Mouse (Mus musculus) midbrain, embryonic 11.5 days (tissue): ENCODE results near the gene Fkbp4. TPM values are rescaled to one million over a fixed set of nuclear protein-coding genes. Genes with fewer than 3 reads are reported as not detected.

Experiments used
- ATAC-seq: fragments of 200-750 bp; cut with Nextera tagmentation; 2 replicates; pipeline ENCODE4 v1.8.0; 2017; ENCODE audit warnings: moderate TSS enrichment, moderate library complexity; ENCODE audit not compliant: low FRiP score
- DNase-seq: peaks from one replicate; pipeline ENCODE4 v3.0.0; 2015; ENCODE audit warnings: low spot score; ENCODE audit errors: missing footprints
- H3K27ac ChIP-seq: fragments of 300-500 bp; sonication (generic); 2 replicates; pipeline ENCODE4 v1.5.1; 2014; ENCODE audit warnings: low read depth, low read length
- H3K27me3 ChIP-seq: fragments of 300-500 bp; sonication (generic); 2 replicates; pipeline ENCODE4 v1.6.1; 2014; ENCODE audit warnings: mild to moderate bottlenecking, low read length, moderate library complexity, mixed read lengths; ENCODE audit not compliant: control insufficient read depth, insufficient read depth
- H3K36me3 ChIP-seq: fragments of 300-500 bp; sonication (generic); 2 replicates; pipeline ENCODE4 v1.6.1; 2014; ENCODE audit warnings: mild to moderate bottlenecking, low read length, moderate library complexity, mixed read lengths; ENCODE audit not compliant: control insufficient read depth, insufficient read depth
- H3K4me1 ChIP-seq: fragments of 300-500 bp; sonication (generic); 2 replicates; pipeline ENCODE4 v1.6.1; 2014; ENCODE audit warnings: low read length; ENCODE audit not compliant: control insufficient read depth, insufficient read depth
- H3K4me2 ChIP-seq: fragments of 300-500 bp; sonication (generic); 2 replicates; pipeline ENCODE4 v1.6.1; 2014; ENCODE audit warnings: mild to moderate bottlenecking, moderate library complexity
- H3K4me3 ChIP-seq: fragments of 300-500 bp; sonication (generic); 2 replicates; pipeline ENCODE4 v1.5.1; 2014; ENCODE audit warnings: low read depth, low read length
- H3K9ac ChIP-seq: fragments of 300-500 bp; sonication (generic); 2 replicates; pipeline ENCODE4 v1.6.1; 2014; ENCODE audit warnings: low read length
- H3K9me3 ChIP-seq: fragments of 300-500 bp; sonication (generic); 2 replicates; pipeline ENCODE4 v1.6.1; 2016; ENCODE audit warnings: low read length; ENCODE audit not compliant: control insufficient read depth
- WGBS: fragments of 180-500 bp; shearing (Covaris S2); extraction: QIAGEN DNeasy Blood & Tissue Kit; methylation state at CpG from one replicate; pipeline ENCODE4 v1.1.7; 2014; 5-methylcytosine and 5-hydroxymethylcytosine counted together
- polyA plus RNA-seq: library from polyadenylated mRNA; unstranded; fragments of >200 nt; fragmentation: Nextera tagmentation; extraction: Ambion mirVana; gene quantifications from 2 replicates; pipeline ENCODE4 v1.2.1, GENCODE M21; 2014

Fkbp4 gene
- 559 and 584 TPM in 2 replicates for polyA plus RNA-seq

DNA sequence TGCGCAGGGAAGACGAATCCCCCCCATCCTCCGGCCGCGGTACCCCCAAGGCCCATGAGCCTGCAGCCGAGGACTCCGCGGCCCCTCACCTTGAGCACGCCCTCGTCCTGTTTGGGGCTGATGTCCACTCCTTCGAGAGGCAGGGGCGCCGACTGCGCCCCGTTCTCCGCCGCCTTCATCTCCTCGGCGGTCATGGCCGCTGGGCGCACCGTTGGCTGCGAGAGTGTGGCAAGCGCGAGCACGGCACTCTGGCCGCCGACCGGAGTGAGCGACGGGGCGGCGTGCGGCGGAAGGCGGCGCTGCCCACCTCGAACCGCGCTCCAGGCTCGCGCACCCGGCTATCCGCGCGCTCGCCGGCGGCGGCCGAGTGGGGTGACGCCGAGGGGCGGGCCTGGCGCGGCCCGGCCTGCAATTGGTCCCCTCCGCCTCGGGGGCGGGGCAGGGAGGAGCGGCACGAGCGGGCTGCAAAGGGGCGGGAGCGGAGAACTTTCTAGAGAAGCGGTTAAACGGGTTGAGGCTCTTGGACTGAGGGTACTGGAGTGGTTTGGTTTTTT, at the start of gene Fkbp4:
TSS of gene Fkbp4 (minus strand) at position 361 of the 554 bp plus-strand sequence.
- H3K36me3 ChIP-seq: peaks cover 24% of the 10 kb centered on the region
- H3K9me3 ChIP-seq: no peaks in the 10 kb centered on the region
- no peaks in the 10 kb centered on the region for H3K27me3 ChIP-seq
- ATAC-seq (peak; percentile 95), DNase-seq (peak; percentile 98)
- WGBS: under 1% methylated on average over 67 of the region's 67 CpGs
- H3K4me3 ChIP-seq: peak within 1 kb of the TSS; percentile 97
- peak within 1 kb of the TSS; percentile 80 for H3K4me2 ChIP-seq
- H3K4me1 ChIP-seq: peaks cover 12% of the 10 kb centered on the region
- peak within 1 kb of the TSS; percentile 83 for H3K27ac ChIP-seq
- peak within 1 kb of the TSS; percentile 97 for H3K9ac ChIP-seq

GRCm38 (mm10) chr6:128487736-128488135, 49.3 kb upstream of the Fkbp4 start:
- 88% methylated on average over 11 of the region's 11 CpGs for WGBS
- Histone ChIP-seq H3K36me3 (no peaks in the 10 kb centered on the region), H3K4me2 (no peak overlapping the region), H3K4me1 (no peaks in the 10 kb centered on the region), H3K4me3 (no peak overlapping the region), H3K9me3 (no peaks in the 10 kb centered on the region), H3K27ac (no peak overlapping the region), H3K27me3 (no peaks in the 10 kb centered on the region), H3K9ac (no peak overlapping the region)
- ATAC-seq (no peak), DNase-seq (no peak)

GRCm38 (mm10) chr6:128479463-128480454, 41.3 kb upstream of the Fkbp4 start:
- DNase-seq: peak; percentile 98
- Histone ChIP-seq H3K4me2 (no peak overlapping the region), H3K9me3 (no peaks in the 10 kb centered on the region), H3K27ac (no peak overlapping the region), H3K4me3 (no peak overlapping the region), H3K27me3 (no peaks in the 10 kb centered on the region), H3K4me1 (no peaks in the 10 kb centered on the region), H3K36me3 (no peaks in the 10 kb centered on the region), H3K9ac (0 out of 2 replicates have a peak overlapping the region, but pooled peaks have one; percentile 9)
- peak; percentile 92 for ATAC-seq
- WGBS: 23% methylated on average over 26 of the region's 26 CpGs

DNA sequence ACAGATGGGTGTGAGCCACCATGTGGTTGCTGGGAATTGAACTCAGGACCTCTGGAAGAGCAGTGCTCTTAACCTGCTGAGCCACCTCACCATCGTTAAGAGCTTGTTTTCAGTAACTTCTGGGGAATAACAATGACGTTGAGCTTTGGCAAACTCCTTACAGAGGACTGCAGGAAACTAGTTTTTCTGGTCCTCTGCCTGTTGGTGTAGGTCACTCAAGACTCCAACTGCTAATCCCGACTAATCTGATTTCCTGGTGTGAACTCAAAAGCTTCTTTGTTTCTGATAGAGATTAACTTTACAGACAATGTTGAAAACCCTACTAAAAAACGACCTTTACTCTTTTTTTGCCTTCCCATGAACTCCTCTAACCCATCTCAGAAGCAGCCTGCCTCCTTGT, 39.0 kb upstream of the Fkbp4 start:
- Histone ChIP-seq H3K27me3 (no peaks in the 10 kb centered on the region), H3K36me3 (no peaks in the 10 kb centered on the region), H3K27ac (no peak overlapping the region), H3K4me3 (no peak overlapping the region), H3K4me1 (no peaks in the 10 kb centered on the region), H3K9ac (no peak overlapping the region), H3K4me2 (no peak overlapping the region), H3K9me3 (no peaks in the 10 kb centered on the region)
- no peak for DNase-seq
- ATAC-seq: no peak
- WGBS: 2% methylated on average over 4 of the region's 4 CpGs

- WGBS: 92% methylated on average over 6 of the region's 6 CpGs
- ATAC-seq (no peak), DNase-seq (no peak)
- Histone ChIP-seq H3K4me3 (no peak overlapping the region), H3K9me3 (no peaks in the 10 kb centered on the region), H3K36me3 (no peaks in the 10 kb centered on the region), H3K27ac (no peak overlapping the region), H3K4me2 (no peak overlapping the region), H3K27me3 (no peaks in the 10 kb centered on the region), H3K9ac (no peak overlapping the region), H3K4me1 (no peaks in the 10 kb centered on the region)
Measured at GRCm38 (mm10) chr6:128474112-128474511, 35.6 kb upstream of the Fkbp4 start.

- H3K27me3 ChIP-seq: no peaks in the 10 kb centered on the region
- H3K9ac ChIP-seq: no peak overlapping the region
- no peaks in the 10 kb centered on the region for H3K9me3 ChIP-seq
- DNase-seq (no peak), ATAC-seq (peak; percentile 44; the same call in 1 of the 2 replicates)
- H3K4me1 ChIP-seq: no peaks in the 10 kb centered on the region
- 12% methylated on average over 12 of the region's 12 CpGs for WGBS
- H3K4me2 ChIP-seq: no peak overlapping the region
- no peaks in the 10 kb centered on the region for H3K36me3 ChIP-seq
- H3K27ac ChIP-seq: no peak overlapping the region
- no peak overlapping the region for H3K4me3 ChIP-seq
Measured at GRCm38 (mm10) chr6:128469451-128469850, 31.0 kb upstream of the Fkbp4 start.

DNA sequence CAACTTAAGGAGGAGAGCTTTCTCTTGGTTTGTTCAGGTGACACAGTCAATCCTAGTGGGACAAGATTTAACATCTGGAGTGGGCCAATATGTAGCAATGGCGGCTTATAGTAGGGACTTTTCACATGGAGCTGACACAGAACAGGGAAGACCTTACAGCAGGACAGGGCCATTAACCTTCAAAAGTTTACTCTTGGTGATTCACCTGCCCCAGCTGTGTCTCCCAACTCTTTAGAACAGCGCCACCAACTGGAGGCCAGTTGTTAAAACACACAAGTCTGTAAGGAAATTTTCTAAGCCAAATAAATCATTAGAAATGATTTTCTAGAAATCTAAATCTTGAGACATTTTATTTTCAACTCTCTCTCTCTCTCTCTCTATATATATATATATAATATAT, 28.8 kb upstream of the Fkbp4 start:
- no peak for DNase-seq
- no peak overlapping the region for H3K9ac ChIP-seq
- H3K27me3 ChIP-seq: no peaks in the 10 kb centered on the region
- WGBS: 45% methylated on average over 2 of the region's 2 CpGs
- H3K4me2 ChIP-seq: no peak overlapping the region
- no peaks in the 10 kb centered on the region for H3K36me3 ChIP-seq
- no peaks in the 10 kb centered on the region for H3K9me3 ChIP-seq
- ATAC-seq: no peak
- no peak overlapping the region for H3K4me3 ChIP-seq
- H3K27ac ChIP-seq: no peak overlapping the region
- H3K4me1 ChIP-seq: no peaks in the 10 kb centered on the region

GRCm38 (mm10) chr6:128466563-128466962, 28.1 kb upstream of the Fkbp4 start:
- DNase-seq (no peak), ATAC-seq (no peak)
- Histone ChIP-seq H3K27me3 (no peaks in the 10 kb centered on the region), H3K4me1 (no peaks in the 10 kb centered on the region), H3K4me2 (no peak overlapping the region), H3K9ac (no peak overlapping the region), H3K9me3 (no peaks in the 10 kb centered on the region), H3K4me3 (no peak overlapping the region), H3K36me3 (no peaks in the 10 kb centered on the region), H3K27ac (no peak overlapping the region)
- 78% methylated on average over 3 of the region's 3 CpGs for WGBS

GRCm38 (mm10) chr6:128466043-128466442, 27.6 kb upstream of the Fkbp4 start:
- DNase-seq (no peak), ATAC-seq (no peak)
- no peaks in the 10 kb centered on the region for H3K4me1 ChIP-seq
- no peak overlapping the region for H3K4me3 ChIP-seq
- no peak overlapping the region for H3K9ac ChIP-seq
- 62% methylated on average over 6 of the region's 7 CpGs for WGBS
- H3K27me3 ChIP-seq: no peaks in the 10 kb centered on the region
- H3K27ac ChIP-seq: no peak overlapping the region
- no peak overlapping the region for H3K4me2 ChIP-seq
- H3K36me3 ChIP-seq: no peaks in the 10 kb centered on the region
- no peaks in the 10 kb centered on the region for H3K9me3 ChIP-seq
